Mouse (Mus musculus): ENCODE data around the gene Igdcc3.

DNA sequence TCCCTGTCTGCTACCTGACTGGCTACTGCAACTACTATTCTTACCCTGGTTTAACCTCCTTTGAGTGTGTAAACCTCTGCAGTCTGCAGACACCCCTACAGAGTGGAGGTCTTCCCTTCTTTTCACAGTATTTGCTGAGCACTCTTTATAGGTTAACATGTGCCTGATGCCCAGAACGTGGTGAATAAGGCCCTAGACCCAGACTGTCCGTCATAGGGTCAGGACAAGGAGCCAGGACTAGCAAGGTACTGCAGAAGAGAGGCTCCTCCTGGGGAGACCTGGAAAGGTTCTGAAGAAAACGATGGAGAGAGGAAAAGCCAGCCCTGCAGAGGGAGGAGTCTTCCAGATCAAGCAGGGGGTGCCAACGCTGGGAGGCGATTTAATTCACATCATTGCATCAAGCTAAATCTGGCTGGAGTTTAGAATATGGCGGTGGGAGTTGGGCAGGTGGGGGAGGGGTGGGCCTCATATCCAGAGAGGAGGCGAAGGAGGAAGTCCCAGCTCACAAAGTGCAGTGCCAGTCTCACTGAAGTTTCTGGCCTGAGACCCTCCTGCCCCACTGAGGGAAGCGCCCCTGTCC, 37.7 kb upstream of the Igdcc3 start:
- TF ChIP-seq EP300 (IDR thresholded peaks at IDR 0.05; ENCODE audit: low read depth) = no peak
- TF ChIP-seq CTCF (IDR thresholded peaks at IDR 0.05; ENCODE audit: low read depth) = no peak
